Mouse (Mus musculus) lung, postnatal 36 days (tissue): ENCODE measurements around the gene D630003M21Rik.

Experiments used
- DNase-seq: peaks from one replicate; pipeline ENCODE4 v3.0.0; 2022; ENCODE audit warnings: mixed read lengths

The D630003M21Rik gene

GRCm38 (mm10) chr2:158138778-158139177 lies 90.2 kb downstream of the D630003M21Rik start:
- DNase-seq, result no peak

DNA sequence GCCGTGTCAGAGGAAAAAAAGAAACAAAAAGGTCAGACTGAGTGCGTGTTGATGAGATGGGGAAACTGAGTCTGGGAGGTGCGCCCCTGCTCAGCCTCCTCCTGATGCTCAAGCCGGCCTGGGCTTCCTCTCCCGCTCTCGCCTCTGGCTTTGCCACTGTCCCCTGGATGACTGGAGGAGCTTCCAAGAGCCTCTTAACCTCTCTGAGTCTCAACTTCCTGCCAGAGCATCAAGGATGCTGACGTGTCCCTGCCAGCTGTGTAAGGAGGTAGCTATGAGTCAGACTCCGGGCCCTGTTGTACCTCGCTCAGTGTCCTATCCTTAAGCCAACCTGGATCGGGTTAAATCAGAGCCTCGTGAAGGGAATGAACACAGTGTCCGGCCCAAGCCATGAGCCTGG lies 91.3 kb downstream of the D630003M21Rik start:
- DNase-seq, result no peak

GRCm38 (mm10) chr2:158136205-158136604 lies 92.8 kb downstream of the D630003M21Rik start:
- peak; percentile 89 for DNase-seq

GRCm38 (mm10) chr2:158133050-158133449 lies 96.0 kb downstream of the D630003M21Rik start:
- DNase-seq, result peak; percentile 76
